Mouse (Mus musculus): ENCODE measurements around the gene Olfr1418.

Olfr1418 gene

DNA sequence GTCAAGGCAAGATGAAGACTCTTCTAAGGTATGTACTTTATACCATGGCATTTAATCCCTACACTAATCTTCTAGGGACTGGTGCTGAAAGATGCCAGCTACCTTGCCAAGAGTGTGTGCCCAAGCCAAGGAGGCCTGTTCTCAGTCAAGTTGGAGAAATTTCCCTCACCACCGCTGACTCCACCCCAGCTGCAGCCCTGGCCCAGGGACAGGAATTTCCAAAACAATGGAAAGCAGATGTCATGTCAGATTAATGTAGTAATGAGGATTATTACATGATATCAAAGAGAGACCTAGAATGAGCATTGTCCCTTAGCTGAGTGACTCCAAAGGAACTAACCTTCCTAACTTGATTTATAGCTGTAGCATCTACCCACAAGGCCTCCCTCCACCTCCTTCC, 50.0 kb downstream of the Olfr1418 start:
- no peak for DNase-seq (ENCODE audit: low spot score in 2 of 2)

DNA sequence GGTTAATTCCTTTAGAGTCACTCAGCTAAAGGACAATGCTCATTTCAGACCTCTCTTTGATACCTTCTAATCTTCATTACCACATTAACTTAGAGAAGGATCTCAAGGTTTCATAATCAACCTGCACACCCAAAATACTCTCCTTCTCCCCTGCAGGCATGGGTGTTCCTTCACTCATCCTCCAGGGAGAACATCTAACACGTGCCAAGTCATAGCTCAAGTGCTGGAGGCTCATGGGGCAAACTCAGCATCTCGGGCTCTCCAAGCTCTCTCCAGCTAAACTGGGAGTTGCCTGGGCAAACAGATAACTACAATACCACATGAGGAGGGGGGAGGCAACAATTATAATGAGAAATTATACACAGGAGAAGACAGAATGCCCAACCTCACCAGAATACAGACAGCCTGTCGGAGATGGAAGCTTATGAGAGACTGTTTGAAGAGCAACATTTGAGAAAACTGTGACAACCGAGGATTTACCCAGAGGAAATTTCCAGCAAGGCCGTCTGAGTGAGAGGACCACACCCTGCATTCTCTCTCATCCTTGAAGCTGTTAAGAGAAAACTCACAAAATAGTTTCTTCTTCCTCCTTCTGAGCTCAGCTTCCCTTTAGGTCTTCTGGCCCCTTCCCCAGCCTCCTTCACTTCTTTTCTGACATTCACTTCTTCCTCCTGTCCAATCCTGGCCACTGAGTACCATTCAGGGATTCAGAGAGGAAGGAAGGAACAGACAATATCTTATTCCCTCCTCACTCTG, 50.7 kb downstream of the Olfr1418 start:
- no peak for DNase-seq (ENCODE audit: low spot score in 2 of 2)

DNA sequence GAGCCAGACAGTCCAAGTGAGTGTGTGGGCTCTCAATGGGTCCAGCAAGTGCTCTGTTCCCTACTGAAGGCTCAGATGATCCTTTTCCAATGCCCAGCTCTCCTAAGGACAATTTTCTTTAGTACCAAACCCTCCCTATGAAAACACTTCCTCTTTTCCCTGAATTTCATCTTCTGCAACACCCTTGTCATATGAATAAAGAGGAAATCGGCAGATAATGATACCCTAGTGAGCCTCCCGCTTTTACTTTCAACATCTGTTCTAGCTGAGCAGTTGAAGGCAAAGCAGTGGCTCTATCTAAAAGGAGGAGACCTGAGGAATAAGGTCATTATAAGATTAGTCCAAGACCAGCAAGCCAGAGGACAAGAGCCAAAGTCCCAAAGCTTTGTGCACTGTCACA, 52.4 kb downstream of the Olfr1418 start:
- DNase-seq (ENCODE audit: low spot score in 2 of 2) = no peak

DNA sequence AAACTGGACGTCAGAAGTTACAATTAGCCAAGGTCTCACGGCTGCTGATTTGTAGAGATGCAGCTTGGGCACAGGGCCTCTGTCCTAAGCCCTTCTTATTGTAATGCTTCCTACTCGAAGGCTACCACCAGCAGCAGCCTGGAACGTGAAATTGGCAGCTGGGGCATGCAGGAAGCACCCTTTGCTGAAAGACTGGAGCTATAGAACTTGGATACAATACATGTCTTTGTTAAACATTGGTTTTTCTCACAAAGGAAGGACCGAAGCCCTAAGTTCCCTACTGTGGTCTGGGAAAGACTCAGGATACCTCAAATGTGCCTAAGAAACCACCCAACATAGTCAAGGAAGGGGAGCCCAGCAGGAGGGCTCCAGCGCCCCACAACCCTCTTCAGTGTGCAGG, 53.0 kb downstream of the Olfr1418 start:
- DNase-seq (ENCODE audit: low spot score in 2 of 2) = no peak

DNA sequence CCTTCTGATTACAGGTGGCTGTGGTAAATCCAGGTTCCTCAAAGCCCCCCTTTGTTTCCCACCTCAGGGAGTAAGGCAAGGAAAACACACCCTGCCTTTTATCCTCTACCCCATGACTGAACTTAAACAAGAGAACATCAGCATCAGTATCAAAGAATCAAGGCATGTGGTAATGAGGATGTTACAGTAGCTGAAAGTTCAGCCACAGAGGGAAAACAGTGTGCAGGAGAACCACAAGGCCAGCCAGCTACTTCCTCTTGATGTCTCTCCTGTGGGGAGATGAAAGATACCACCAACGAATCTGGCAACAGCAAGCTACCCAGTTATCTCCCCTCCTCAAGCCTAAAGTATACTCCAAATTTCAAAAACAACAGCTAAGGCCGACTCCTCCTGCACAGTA, 53.6 kb downstream of the Olfr1418 start:
- no peak for DNase-seq (ENCODE audit: low spot score in 2 of 2)

DNA sequence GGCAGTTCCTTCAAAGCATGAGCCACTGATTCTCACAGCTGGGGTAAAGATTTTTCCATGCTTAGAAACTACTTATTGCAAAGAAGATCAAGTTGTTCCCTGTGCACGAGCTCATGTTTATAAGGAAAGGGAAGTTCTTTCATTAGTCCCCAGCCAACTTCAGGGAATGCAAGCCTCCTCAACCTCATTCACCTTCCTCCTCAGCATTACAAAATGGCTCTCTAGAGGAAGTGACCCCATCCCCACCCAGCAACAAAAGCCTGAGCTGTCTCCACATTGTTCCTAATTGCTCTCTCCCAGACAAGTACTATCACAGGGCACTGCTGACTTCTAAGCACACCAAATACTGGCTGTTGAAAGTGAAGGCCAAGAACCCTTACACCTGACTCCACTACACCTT, 56.4 kb downstream of the Olfr1418 start:
- no peak for DNase-seq (ENCODE audit: low spot score in 2 of 2)

Data from right cerebral cortex, postnatal 36 days (tissue).